Mouse (Mus musculus) kidney, embryonic 16.5 days (tissue): ENCODE measurements around the gene Dlx4. TPM values are rescaled to one million over a fixed set of nuclear protein-coding genes. Genes with fewer than 3 reads are reported as not detected.

ENCODE experiments used
- ATAC-seq: fragments of 200-750 bp; cut with Nextera tagmentation; 2 replicates; pipeline ENCODE4 v1.8.0; 2017; ENCODE audit warnings: moderate TSS enrichment; ENCODE audit not compliant: low FRiP score, low TSS enrichment
- H3K27ac ChIP-seq: fragments of 300-500 bp; sonication (generic); 2 replicates; pipeline ENCODE4 v1.5.1; 2014; ENCODE audit warnings: low read length
- H3K27me3 ChIP-seq: fragments of 300-500 bp; sonication (generic); 2 replicates; pipeline ENCODE4 v1.6.1; 2014; ENCODE audit warnings: low read length, control low read depth, mixed read lengths; ENCODE audit not compliant: insufficient read depth
- H3K36me3 ChIP-seq: fragments of 300-500 bp; sonication (generic); 2 replicates; pipeline ENCODE4 v1.6.1; 2014; ENCODE audit warnings: low read length, control low read depth, mixed read lengths; ENCODE audit not compliant: insufficient read depth
- H3K4me1 ChIP-seq: fragments of 300-500 bp; sonication (generic); 2 replicates; pipeline ENCODE4 v1.6.1; 2014; ENCODE audit warnings: low read length, control low read depth, mixed read lengths; ENCODE audit not compliant: insufficient read depth
- H3K4me2 ChIP-seq: fragments of 300-500 bp; sonication (generic); replicated peaks from 2 replicates; pipeline ENCODE4 v1.6.1; 2014; ENCODE audit warnings: low read depth, low read length
- H3K4me3 ChIP-seq: fragments of 300-500 bp; sonication (generic); 2 replicates; pipeline ENCODE4 v1.5.1; 2014; ENCODE audit warnings: mild to moderate bottlenecking, low read length
- H3K9ac ChIP-seq: fragments of 300-500 bp; sonication (generic); replicated peaks from 2 replicates; pipeline ENCODE4 v1.6.1; 2014; ENCODE audit warnings: low read length
- H3K9me3 ChIP-seq: fragments of 300-500 bp; sonication (generic); 2 replicates; pipeline ENCODE4 v1.6.1; 2016; ENCODE audit warnings: low read length, control low read depth
- whole genome bisulfite sequencing: fragments of 180-500 bp; shearing (Covaris S2); extraction: QIAGEN DNeasy Blood & Tissue Kit; methylation state at CpG from one replicate; pipeline ENCODE4 v1.1.7; 2014; 5-methylcytosine and 5-hydroxymethylcytosine counted together
- polyA plus RNA-seq: library from polyadenylated mRNA; unstranded; fragments of >200 nt; fragmentation: Nextera tagmentation; extraction: Ambion mirVana; gene quantifications from 2 replicates; pipeline ENCODE4 v1.2.1, GENCODE M21; 2015

The Dlx4 gene
- polyA plus RNA-seq, result 0.08 TPM in 1 of 2 replicates, not detected in the other

DNA sequence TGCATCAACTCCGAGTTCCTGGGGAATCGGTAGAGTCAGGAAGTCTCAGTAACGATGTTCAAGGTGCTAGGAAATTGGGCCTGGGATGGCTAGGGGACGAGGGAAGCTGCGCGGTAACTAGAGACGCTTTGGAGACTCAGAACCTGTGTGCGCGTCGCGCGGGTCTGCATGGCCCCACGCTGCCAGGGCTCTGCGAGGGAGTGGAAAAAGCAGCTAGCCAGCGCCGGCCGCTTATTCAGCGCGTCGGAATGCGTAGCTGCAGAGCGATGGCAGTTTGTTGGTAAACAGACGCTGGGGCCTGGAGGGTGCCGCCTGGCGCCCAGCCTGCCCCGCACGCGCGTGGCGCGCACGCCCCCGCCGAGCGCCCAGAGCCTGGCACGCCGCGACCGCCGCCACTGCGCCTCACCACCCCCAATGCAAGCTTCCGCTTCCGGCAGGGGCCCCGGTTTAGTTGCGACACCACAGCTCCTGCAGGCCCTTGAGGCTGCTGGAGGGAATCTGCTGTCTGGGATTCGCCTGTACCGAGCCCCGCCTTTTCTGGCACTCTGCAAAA lies at the start of gene Dlx4:
TSS of gene Dlx4 (minus strand) at position 413 of the 553 bp plus-strand sequence.
- peak within 1 kb of the TSS; percentile 49 for H3K4me3 ChIP-seq
- no peak for ATAC-seq
- peaks cover 31% of the 10 kb centered on the region for H3K4me1 ChIP-seq
- H3K36me3 ChIP-seq, result no peaks in the 10 kb centered on the region
- H3K27ac ChIP-seq, result no peak within 1 kb of the TSS
- under 1% methylated on average over 48 of the region's 48 CpGs for WGBS
- H3K9me3 ChIP-seq, result no peaks in the 10 kb centered on the region
- H3K9ac ChIP-seq, result peak within 1 kb of the TSS; percentile 52
- peak within 1 kb of the TSS; percentile 75 for H3K4me2 ChIP-seq
- H3K27me3 ChIP-seq, result peaks cover 100% of the 10 kb centered on the region

DNA sequence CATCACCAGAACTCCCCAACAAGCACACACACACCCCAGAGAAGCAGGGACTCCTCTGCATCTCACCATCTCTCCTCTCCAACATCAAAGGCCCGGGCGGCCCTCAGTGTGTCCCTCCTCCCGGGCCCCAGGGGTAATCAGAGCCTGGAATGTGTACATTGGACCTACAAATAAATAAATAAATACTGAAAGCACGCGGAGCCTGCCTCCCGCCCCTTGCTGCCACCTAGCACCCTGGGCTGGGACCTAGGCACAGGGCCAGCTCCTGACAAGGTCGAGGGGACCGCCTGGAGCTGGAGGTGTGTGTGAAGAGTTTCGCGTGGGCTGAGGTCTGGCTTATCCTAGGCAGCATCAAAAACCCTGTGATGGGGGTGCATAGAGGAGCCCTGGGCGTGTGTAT lies 43.8 kb upstream of the Dlx4 start:
- Histone ChIP-seq H3K36me3 (no peaks in the 10 kb centered on the region), H3K9ac (no peak overlapping the region), H3K4me2 (no peak overlapping the region), H3K4me3 (no peak overlapping the region), H3K27me3 (0 out of 2 replicates have a peak, but pooled peaks cover 4% of the 10 kb centered on the region), H3K27ac (no peak overlapping the region), H3K4me1 (peaks cover 33% of the 10 kb centered on the region), H3K9me3 (no peaks in the 10 kb centered on the region)
- no peak for ATAC-seq
- WGBS, result 20% methylated on average over 11 of the region's 11 CpGs

DNA sequence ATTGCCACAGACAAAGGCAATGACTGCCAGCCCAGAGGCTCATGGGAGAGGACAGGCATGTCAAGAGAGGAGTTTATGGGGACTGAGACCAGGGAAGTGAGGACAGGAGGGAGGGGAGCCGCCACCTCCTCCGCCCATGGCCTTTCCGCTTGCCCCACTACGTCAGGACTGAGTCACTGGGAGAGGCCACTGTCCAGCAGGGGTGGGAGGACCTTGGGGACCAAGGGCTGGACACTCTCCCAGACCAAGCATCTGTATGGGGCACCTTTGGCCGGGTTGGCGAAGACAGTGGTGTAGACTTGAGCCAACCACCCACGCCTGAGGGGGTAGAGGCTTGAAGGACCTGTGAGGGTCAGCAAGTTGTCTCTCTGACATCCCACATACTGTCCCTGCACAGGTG lies 40.8 kb upstream of the Dlx4 start:
- WGBS, result 80% methylated on average over 7 of the region's 7 CpGs
- Histone ChIP-seq H3K27ac (no peak overlapping the region), H3K4me3 (no peak overlapping the region), H3K4me1 (peaks cover 47% of the 10 kb centered on the region), H3K36me3 (no peaks in the 10 kb centered on the region), H3K27me3 (0 out of 2 replicates have a peak, but pooled peaks cover 4% of the 10 kb centered on the region), H3K9ac (no peak overlapping the region), H3K9me3 (no peaks in the 10 kb centered on the region), H3K4me2 (no peak overlapping the region)
- ATAC-seq, result no peak

DNA sequence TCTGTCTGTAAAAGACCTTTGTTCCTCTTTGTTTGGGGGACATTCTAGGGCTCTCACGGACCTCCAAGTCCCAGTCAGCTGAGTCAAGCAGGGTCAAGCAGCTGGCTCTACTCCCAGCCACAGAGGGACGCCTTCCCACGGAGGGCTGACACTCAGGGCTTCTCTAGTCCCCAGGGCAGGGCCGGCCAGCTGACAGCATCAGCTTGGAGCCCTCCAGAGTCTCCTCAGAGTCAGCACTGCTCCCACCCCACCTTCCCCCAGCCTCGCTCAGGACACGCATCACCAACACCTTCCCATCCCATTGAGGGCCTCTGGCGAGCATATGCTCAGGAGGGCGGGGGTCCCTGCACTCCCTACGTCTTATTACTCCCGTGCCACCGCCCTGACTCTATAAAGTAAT lies 39.6 kb upstream of the Dlx4 start:
- no peaks in the 10 kb centered on the region for H3K36me3 ChIP-seq
- H3K4me1 ChIP-seq, result peaks cover 48% of the 10 kb centered on the region
- 9% methylated on average over 11 of the region's 11 CpGs for WGBS
- no peak overlapping the region for H3K4me2 ChIP-seq
- H3K9ac ChIP-seq, result 0 out of 2 replicates have a peak overlapping the region, but pooled peaks have one; percentile 35
- 0 out of 2 replicates have a peak, but pooled peaks cover 4% of the 10 kb centered on the region for H3K27me3 ChIP-seq
- no peaks in the 10 kb centered on the region for H3K9me3 ChIP-seq
- peak overlapping the region; percentile 29; the same call in 1 of the 2 replicates for H3K27ac ChIP-seq
- no peak overlapping the region for H3K4me3 ChIP-seq
- peak; percentile 69 for ATAC-seq

DNA sequence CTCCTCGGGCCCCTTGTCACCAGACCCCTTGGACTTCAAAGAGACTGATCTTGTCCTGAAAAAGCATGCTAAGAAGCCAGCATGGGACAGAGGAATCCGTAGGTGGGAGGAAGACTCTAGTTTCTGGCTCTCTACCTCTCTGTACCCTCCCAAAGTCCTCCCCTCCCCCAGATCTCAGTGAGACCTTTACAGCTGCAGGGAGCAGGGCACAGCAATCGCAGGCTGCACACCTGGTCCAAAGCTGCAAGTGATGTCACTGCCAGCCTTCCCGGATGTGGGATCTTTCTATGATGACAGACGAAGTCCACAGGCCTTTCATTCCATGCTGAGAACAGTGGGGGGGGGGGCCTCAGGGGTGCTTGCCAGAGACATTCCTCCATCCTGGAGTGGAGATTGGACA lies 38.5 kb upstream of the Dlx4 start:
- no peak overlapping the region for H3K27ac ChIP-seq
- ATAC-seq, result no peak
- H3K27me3 ChIP-seq, result 0 out of 2 replicates have a peak, but pooled peaks cover 4% of the 10 kb centered on the region
- H3K4me3 ChIP-seq, result no peak overlapping the region
- H3K9me3 ChIP-seq, result no peaks in the 10 kb centered on the region
- H3K36me3 ChIP-seq, result no peaks in the 10 kb centered on the region
- no peak overlapping the region for H3K9ac ChIP-seq
- H3K4me1 ChIP-seq, result peaks cover 41% of the 10 kb centered on the region
- no peak overlapping the region for H3K4me2 ChIP-seq
- 36% methylated on average over 5 of the region's 5 CpGs for WGBS

DNA sequence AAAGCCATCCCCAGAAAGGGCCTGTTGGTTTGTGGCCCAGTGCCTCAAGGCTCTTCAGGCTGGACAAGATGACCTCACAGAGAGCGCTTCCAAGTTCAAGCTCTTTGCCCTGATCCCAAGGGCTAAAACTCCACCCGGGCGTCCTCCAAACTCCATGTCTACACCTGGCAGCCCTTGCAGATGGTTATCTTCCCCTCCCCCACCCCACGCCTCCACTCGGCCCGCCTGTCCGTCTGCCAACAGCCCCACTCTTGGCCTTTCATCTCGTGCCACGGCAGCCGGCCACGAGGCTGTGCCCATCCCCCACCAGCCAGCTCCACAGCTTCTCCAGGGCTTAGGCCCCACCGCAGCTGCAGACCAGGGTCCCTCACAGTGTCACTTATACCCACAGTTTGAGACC lies 33.2 kb upstream of the Dlx4 start:
- ATAC-seq, result no peak
- H3K27ac ChIP-seq, result no peak overlapping the region
- H3K4me2 ChIP-seq, result no peak overlapping the region
- H3K4me1 ChIP-seq, result peaks cover 12% of the 10 kb centered on the region
- no peaks in the 10 kb centered on the region for H3K9me3 ChIP-seq
- 38% methylated on average over 12 of the region's 12 CpGs for WGBS
- no peaks in the 10 kb centered on the region for H3K27me3 ChIP-seq
- no peak overlapping the region for H3K9ac ChIP-seq
- no peak overlapping the region for H3K4me3 ChIP-seq
- no peaks in the 10 kb centered on the region for H3K36me3 ChIP-seq

DNA sequence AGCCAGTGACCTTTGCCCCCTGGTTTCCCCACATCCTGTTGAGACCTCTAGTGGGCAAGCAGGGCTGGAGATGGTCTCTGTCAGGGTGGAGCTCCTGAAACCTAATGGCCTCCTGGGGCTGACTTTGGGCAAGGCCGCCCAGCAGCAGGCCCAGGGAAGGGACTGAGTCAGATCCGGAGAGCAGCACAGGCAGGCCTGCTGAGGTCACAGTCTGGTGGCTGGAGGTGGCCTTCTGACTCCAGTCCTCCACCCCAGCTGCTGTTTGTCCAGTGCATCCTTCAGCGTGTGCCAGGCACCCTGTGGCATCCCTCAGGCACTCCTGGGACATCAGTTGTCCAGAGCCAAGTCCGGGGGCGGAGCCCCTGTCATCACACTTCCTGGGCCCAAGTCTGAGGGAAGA lies 19.8 kb upstream of the Dlx4 start:
- Histone ChIP-seq H3K9me3 (no peaks in the 10 kb centered on the region), H3K27me3 (no peaks in the 10 kb centered on the region), H3K9ac (no peak overlapping the region), H3K36me3 (no peaks in the 10 kb centered on the region), H3K4me2 (no peak overlapping the region), H3K4me1 (peaks cover 5% of the 10 kb centered on the region), H3K4me3 (no peak overlapping the region), H3K27ac (no peak overlapping the region)
- no peak for ATAC-seq
- 57% methylated on average over 5 of the region's 5 CpGs for WGBS

DNA sequence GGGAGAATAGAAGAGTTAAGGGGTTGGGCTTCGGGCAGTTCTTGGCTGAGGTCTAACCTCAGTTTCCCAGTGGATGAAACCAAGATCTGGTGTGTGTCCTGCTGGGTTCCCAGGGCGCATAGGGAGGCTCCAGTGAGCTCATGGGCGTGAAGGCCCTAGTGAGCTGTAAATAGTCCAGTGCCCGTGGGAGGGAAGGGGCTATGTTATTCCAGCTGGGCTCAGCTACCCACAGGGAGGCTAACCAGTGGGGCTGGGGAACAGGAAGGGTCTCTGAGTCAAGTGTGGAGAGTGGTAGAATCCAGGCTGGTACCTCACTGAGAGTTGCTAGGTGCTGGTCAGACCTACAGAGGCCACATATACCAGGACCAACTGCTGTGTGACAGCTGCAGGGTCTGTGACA lies 15.6 kb upstream of the Dlx4 start:
- WGBS, result 42% methylated on average over 4 of the region's 4 CpGs
- no peak overlapping the region for H3K4me3 ChIP-seq
- H3K9ac ChIP-seq, result no peak overlapping the region
- no peak overlapping the region for H3K4me2 ChIP-seq
- ATAC-seq, result peak; percentile 52; the same call in 1 of the 2 replicates
- no peaks in the 10 kb centered on the region for H3K36me3 ChIP-seq
- no peaks in the 10 kb centered on the region for H3K27me3 ChIP-seq
- no peaks in the 10 kb centered on the region for H3K9me3 ChIP-seq
- peaks cover 5% of the 10 kb centered on the region for H3K4me1 ChIP-seq
- H3K27ac ChIP-seq, result no peak overlapping the region

DNA sequence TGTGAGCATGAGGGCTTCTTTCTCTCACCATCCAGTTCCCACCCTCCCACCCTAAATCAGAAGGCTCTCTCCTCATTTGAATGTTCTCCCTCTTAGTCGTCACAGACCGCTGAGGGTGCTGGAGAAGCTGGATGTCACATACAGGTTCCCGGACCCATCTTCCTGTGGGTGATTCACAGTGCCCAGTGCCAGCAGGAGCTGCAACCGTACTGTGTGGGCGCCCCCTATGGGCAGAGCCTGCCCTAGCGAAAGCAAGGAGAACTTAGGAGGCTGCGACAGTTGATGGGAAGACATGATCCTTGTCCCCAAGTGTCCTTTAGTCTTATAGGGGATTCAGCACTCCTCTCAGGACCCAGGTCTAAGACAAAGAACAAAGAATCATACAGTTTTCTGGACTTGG lies 14.6 kb upstream of the Dlx4 start:
- H3K9ac ChIP-seq, result no peak overlapping the region
- ATAC-seq, result no peak
- peaks cover 5% of the 10 kb centered on the region for H3K4me1 ChIP-seq
- no peaks in the 10 kb centered on the region for H3K36me3 ChIP-seq
- no peak overlapping the region for H3K27ac ChIP-seq
- no peak overlapping the region for H3K4me3 ChIP-seq
- H3K9me3 ChIP-seq, result no peaks in the 10 kb centered on the region
- H3K27me3 ChIP-seq, result no peaks in the 10 kb centered on the region
- H3K4me2 ChIP-seq, result no peak overlapping the region
- 62% methylated on average over 7 of the region's 7 CpGs for WGBS

DNA sequence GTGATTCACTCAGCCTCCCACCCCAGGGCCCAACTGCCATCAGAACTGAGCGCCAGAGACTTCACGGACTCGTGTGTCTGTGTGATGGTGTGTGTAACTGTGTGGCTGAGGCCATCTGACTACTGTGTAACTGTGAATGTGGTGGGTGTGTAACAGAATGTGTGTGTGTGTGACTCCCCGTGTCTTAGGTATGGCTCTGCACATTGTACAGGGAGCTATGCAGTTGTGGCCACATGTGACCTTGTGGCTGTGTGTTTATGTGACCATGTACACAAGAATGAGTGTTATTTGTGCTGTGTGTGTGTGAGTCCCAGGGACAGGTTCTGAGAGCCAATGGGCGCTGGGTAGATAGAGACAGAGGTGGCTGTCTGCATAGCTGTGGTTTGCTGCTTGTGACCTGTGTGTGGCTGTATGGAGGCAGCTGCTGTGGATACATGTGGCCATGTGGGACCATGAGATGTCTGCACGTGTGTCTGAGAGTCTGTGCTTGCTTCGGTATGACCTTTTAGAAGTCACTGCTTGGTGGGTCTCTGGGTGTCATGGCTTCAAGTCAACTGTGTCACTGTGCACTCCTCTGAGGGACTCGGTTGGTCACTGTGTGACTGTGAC lies 13.8 kb upstream of the Dlx4 start:
- Histone ChIP-seq H3K9ac (no peak overlapping the region), H3K27me3 (no peaks in the 10 kb centered on the region), H3K27ac (no peak overlapping the region), H3K4me1 (peaks cover 5% of the 10 kb centered on the region), H3K4me3 (no peak overlapping the region), H3K4me2 (no peak overlapping the region), H3K36me3 (no peaks in the 10 kb centered on the region), H3K9me3 (no peaks in the 10 kb centered on the region)
- ATAC-seq, result no peak
- 84% methylated on average over 8 of the region's 8 CpGs for WGBS
